8 mouse cellular contexts compared by ENCODE assay signal in genomic region chr19:38929471-38930251, GRCm38 (mm10). TPM values are rescaled to one million over a fixed set of nuclear protein-coding genes. Genes with fewer than 3 reads are reported as not detected.
A peak's percentile ranks its signal among the peaks of the same experiment; 100 is the strongest.
DNase-seq lines count a peak whose midpoint lies in the region; ATAC-seq lines count a peak whose summit lies in the region.

No protein-coding gene starts in this region.

- H3K9ac ChIP-seq in heart, embryonic 15.5 days = peak overlapping the region; percentile 91

- peak overlapping the region; percentile 99 for H3K4me2 ChIP-seq in heart, embryonic 15.5 days

- no peak overlapping the region for H3K27ac ChIP-seq in heart, embryonic 15.5 days
- peak overlapping the region; percentile 97; the same call in 1 of the 2 replicates for H3K27ac ChIP-seq in hindbrain, embryonic 10.5 days
- no peak overlapping the region for H3K27ac ChIP-seq in macrophage

- peaks cover 9% of the 10 kb centered on the region for H3K4me1 ChIP-seq in heart, embryonic 15.5 days (replicated peaks)
- H3K4me1 ChIP-seq in hindbrain, embryonic 10.5 days (replicated peaks) = peaks cover 15% of the 10 kb centered on the region

- ATAC-seq in heart, embryonic 15.5 days (replicated peaks; ENCODE audit: insufficient number of reproducible peaks, insufficient read depth, low FRiP score, low read depth) = no peak

- peak overlapping the region; percentile 88 for H3K4me3 ChIP-seq in heart, embryonic 15.5 days
- H3K4me3 ChIP-seq in hindbrain, embryonic 10.5 days = peak overlapping the region; percentile 87
- H3K4me3 ChIP-seq in macrophage (ENCODE audit: inconsistent target) = peak overlapping the region; percentile 87

- H3K79me2 ChIP-seq in macrophage (ENCODE audit: inconsistent target) = peaks cover 26% of the 10 kb centered on the region

- no peaks in the 10 kb centered on the region for H3K27me3 ChIP-seq in heart, embryonic 15.5 days
- H3K27me3 ChIP-seq in hindbrain, embryonic 10.5 days (ENCODE audit: insufficient read depth, poor library complexity, severe bottlenecking) = no peaks in the 10 kb centered on the region

- no peak for DNase-seq in heart, postnatal 4 days
- peak; percentile 28 for DNase-seq in NIH3T3 (ENCODE audit: low read depth)
- DNase-seq in hindbrain, embryonic 10.5 days (ENCODE audit: low spot score) = no peak
- no peak for DNase-seq in thymus, postnatal 10 days (ENCODE audit: low spot score in 2 of 2)
- DNase-seq in testis, postnatal 10 days (ENCODE audit: low spot score) = no peak
- no peak for DNase-seq in gastrocnemius, postnatal 14 days

- H3K9me3 ChIP-seq in heart, embryonic 15.5 days (replicated peaks) = no peaks in the 10 kb centered on the region
- H3K9me3 ChIP-seq in hindbrain, embryonic 10.5 days = no peaks in the 10 kb centered on the region

- intact Hi-C loops in gastrocnemius, postnatal 14 days (cut with DNase I; ENCODE audit: low total_unique reads) = no loop called here

- no peaks in the 10 kb centered on the region; the same call in 1 of the 2 replicates for H3K36me3 ChIP-seq in heart, embryonic 15.5 days
- H3K36me3 ChIP-seq in hindbrain, embryonic 10.5 days = peaks cover 22% of the 10 kb centered on the region
- H3K36me3 ChIP-seq in macrophage (ENCODE audit: inconsistent target) = no peaks in the 10 kb centered on the region

- WGBS in heart, embryonic 15.5 days = 60% methylated on average over 13 of the region's 13 CpGs
- WGBS in hindbrain, embryonic 10.5 days = 79% methylated on average over 13 of the region's 13 CpGs
- 35% methylated on average over 13 of the region's 13 CpGs for WGBS in macrophage (ENCODE audit: missing documents)

RNA-seq across cellular contexts. Expression of gene Hells, which starts 1.1 kb away (rescaled TPM):
- 20.3 and 20.4 TPM in 2 replicates for polyA plus RNA-seq in heart, embryonic 15.5 days (2015; fragmentation: Nextera tagmentation; extraction: Ambion mirVana)
- total RNA-seq in heart, postnatal 4 days (2021) = 10 to 100 TPM; 23.0 to 25.2 TPM
- 47.0 and 83.2 TPM in 2 replicates for polyA plus RNA-seq in hindbrain, embryonic 10.5 days (2016; fragmentation: Nextera tagmentation; extraction: Ambion mirVana)
- total RNA-seq in macrophage (2018; cell fraction: chromatin; rRNA removed) = 10 to 100 TPM in 21 of 26 experiments, 1 to 10 TPM in 5; 3.6 to 29.0 (median 17.2) TPM
- 1 to 10 TPM; 1.6 to 7.1 (median 4.0) TPM for total RNA-seq in macrophage (2018; cell fraction: cytosol; rRNA removed)
- 10 to 100 TPM in 9 of 26 experiments, 1 to 10 TPM in 17; 1.8 to 61.8 (median 7.9) TPM for total RNA-seq in macrophage (2018; cell fraction: nucleus; rRNA removed)
- polyA plus RNA-seq in macrophage (2018) = 1.5 to 14.6 TPM (median 10.4 TPM) in 3 replicates
- 1 to 10 TPM; 1.2 to 2.9 TPM for total RNA-seq in gastrocnemius, postnatal 14 days (2021)
